Mouse (Mus musculus): Measurements from ENCODE around the gene Ripor3. TPM values are rescaled to one million over a fixed set of nuclear protein-coding genes. Genes with fewer than 3 reads are reported as not detected.

The Ripor3 gene
- polyA plus RNA-seq, 1 experiment from 2014 or later = 3.8 TPM

- DNase-seq (ENCODE audit: low spot score) = peak; percentile 63
- H3K4me3 ChIP-seq (ENCODE audit: low read depth, low read length) = no peak overlapping the region
- no peak for ATAC-seq (replicated peaks; ENCODE audit: low FRiP score, low TSS enrichment, low read depth)
Measured at GRCm38 (mm10) chr2:167989310-167989709, 21.1 kb downstream of the Ripor3 start.

GRCm38 (mm10) chr2:167987640-167988039 lies 22.8 kb downstream of the Ripor3 start:
- Histone ChIP-seq H3K9me3 (ENCODE audit: control insufficient read depth, low read length) (no peaks in the 10 kb centered on the region), H3K27ac (ENCODE audit: low read depth) (no peak overlapping the region), H3K4me1 (replicated peaks; ENCODE audit: control insufficient read depth, insufficient read depth, low read length) (peaks cover 37% of the 10 kb centered on the region), H3K4me2 (ENCODE audit: low read length) (no peak overlapping the region), H3K9ac (ENCODE audit: low read length) (no peak overlapping the region), H3K27me3 (replicated peaks; ENCODE audit: control insufficient read depth, insufficient read depth, low read length) (no peaks in the 10 kb centered on the region), H3K4me3 (ENCODE audit: low read depth, low read length) (no peak overlapping the region), H3K36me3 (ENCODE audit: control insufficient read depth, insufficient read depth, low read length) (no peaks in the 10 kb centered on the region)
- ATAC-seq (replicated peaks; ENCODE audit: low FRiP score, low TSS enrichment, low read depth) = peak; percentile 41; the same call in 1 of the 2 replicates
- WGBS = 39% methylated on average over 12 of the region's 12 CpGs
- peak; percentile 64 for DNase-seq (ENCODE audit: low spot score)

More at GRCm38 (mm10) chr2:167989310-167989709, 21.1 kb downstream of the Ripor3 start:
- H3K27me3 ChIP-seq (replicated peaks; ENCODE audit: control insufficient read depth, insufficient read depth, low read length) = no peaks in the 10 kb centered on the region
- 61% methylated on average over 14 of the region's 14 CpGs for WGBS
- H3K9me3 ChIP-seq (ENCODE audit: control insufficient read depth, low read length) = no peaks in the 10 kb centered on the region
- H3K4me1 ChIP-seq (replicated peaks; ENCODE audit: control insufficient read depth, insufficient read depth, low read length) = peaks cover 37% of the 10 kb centered on the region
- H3K4me2 ChIP-seq (ENCODE audit: low read length) = no peak overlapping the region; the same call in 1 of the 2 replicates
- no peak overlapping the region for H3K27ac ChIP-seq (ENCODE audit: low read depth)
- H3K9ac ChIP-seq (ENCODE audit: low read length) = no peak overlapping the region
- no peaks in the 10 kb centered on the region for H3K36me3 ChIP-seq (ENCODE audit: control insufficient read depth, insufficient read depth, low read length)

- H3K4me2 ChIP-seq (ENCODE audit: low read length) = no peak overlapping the region
- no peaks in the 10 kb centered on the region for H3K9me3 ChIP-seq (ENCODE audit: control insufficient read depth, low read length)
- H3K4me1 ChIP-seq (replicated peaks; ENCODE audit: control insufficient read depth, insufficient read depth, low read length) = peaks cover 37% of the 10 kb centered on the region
- H3K27me3 ChIP-seq (replicated peaks; ENCODE audit: control insufficient read depth, insufficient read depth, low read length) = no peaks in the 10 kb centered on the region
- WGBS = 23% methylated on average over 7 of the region's 7 CpGs
- H3K27ac ChIP-seq (ENCODE audit: low read depth) = no peak overlapping the region
- DNase-seq (ENCODE audit: low spot score) (peak; percentile 76), ATAC-seq (replicated peaks; ENCODE audit: low FRiP score, low TSS enrichment, low read depth) (peak; percentile 47)
- H3K9ac ChIP-seq (ENCODE audit: low read length) = no peak overlapping the region
- no peak overlapping the region for H3K4me3 ChIP-seq (ENCODE audit: low read depth, low read length)
- H3K36me3 ChIP-seq (ENCODE audit: control insufficient read depth, insufficient read depth, low read length) = no peaks in the 10 kb centered on the region
Measured at GRCm38 (mm10) chr2:167986762-167987161, 23.7 kb downstream of the Ripor3 start.

- Histone ChIP-seq H3K36me3 (ENCODE audit: control insufficient read depth, insufficient read depth, low read length) (0 out of 2 replicates have a peak, but pooled peaks cover 6% of the 10 kb centered on the region), H3K27ac (ENCODE audit: low read depth) (no peak overlapping the region), H3K9ac (ENCODE audit: low read length) (no peak overlapping the region), H3K4me3 (ENCODE audit: low read depth, low read length) (no peak overlapping the region), H3K27me3 (replicated peaks; ENCODE audit: control insufficient read depth, insufficient read depth, low read length) (no peaks in the 10 kb centered on the region), H3K4me2 (ENCODE audit: low read length) (no peak overlapping the region), H3K4me1 (replicated peaks; ENCODE audit: control insufficient read depth, insufficient read depth, low read length) (peaks cover 37% of the 10 kb centered on the region), H3K9me3 (ENCODE audit: control insufficient read depth, low read length) (no peaks in the 10 kb centered on the region)
- WGBS = 35% methylated on average over 3 of the region's 3 CpGs
- DNase-seq (ENCODE audit: low spot score) = no peak
- no peak for ATAC-seq (replicated peaks; ENCODE audit: low FRiP score, low TSS enrichment, low read depth)
Measured at GRCm38 (mm10) chr2:167984946-167985345, 25.5 kb downstream of the Ripor3 start.

- WGBS = 79% methylated on average over 5 of the region's 5 CpGs
- Histone ChIP-seq H3K27me3 (replicated peaks; ENCODE audit: control insufficient read depth, insufficient read depth, low read length) (no peaks in the 10 kb centered on the region), H3K9me3 (ENCODE audit: control insufficient read depth, low read length) (no peaks in the 10 kb centered on the region), H3K4me1 (replicated peaks; ENCODE audit: control insufficient read depth, insufficient read depth, low read length) (peaks cover 31% of the 10 kb centered on the region), H3K36me3 (ENCODE audit: control insufficient read depth, insufficient read depth, low read length) (peaks cover 10% of the 10 kb centered on the region; the same call in 1 of the 2 replicates), H3K9ac (ENCODE audit: low read length) (no peak overlapping the region), H3K4me2 (ENCODE audit: low read length) (no peak overlapping the region), H3K27ac (ENCODE audit: low read depth) (no peak overlapping the region), H3K4me3 (ENCODE audit: low read depth, low read length) (no peak overlapping the region)
- ATAC-seq (replicated peaks; ENCODE audit: low FRiP score, low TSS enrichment, low read depth) = no peak
- no peak for DNase-seq (ENCODE audit: low spot score)
Measured at GRCm38 (mm10) chr2:167984371-167984770, 26.0 kb downstream of the Ripor3 start.

DNA sequence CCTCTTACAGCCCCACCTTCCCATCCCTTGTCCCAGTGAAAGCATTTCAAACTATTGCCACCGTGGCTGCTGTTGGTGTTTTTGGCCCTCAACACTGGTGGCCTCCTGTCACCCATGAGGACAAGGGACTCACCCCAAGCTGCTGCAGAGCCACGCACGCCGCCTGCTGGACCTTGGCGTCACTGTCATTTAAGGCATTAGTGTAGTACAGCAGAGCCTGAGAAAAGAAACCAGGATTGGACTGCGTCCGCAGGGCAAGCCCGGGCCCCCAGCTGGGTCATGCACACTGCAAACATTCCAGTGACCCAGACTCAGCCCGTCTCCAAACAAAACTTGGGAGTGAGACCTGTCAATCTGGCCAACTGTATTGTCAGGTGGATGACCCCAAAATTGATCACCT lies 27.8 kb downstream of the Ripor3 start:
- no peak overlapping the region for H3K27ac ChIP-seq (ENCODE audit: low read depth)
- H3K27me3 ChIP-seq (replicated peaks; ENCODE audit: control insufficient read depth, insufficient read depth, low read length) = no peaks in the 10 kb centered on the region
- no peak for DNase-seq (ENCODE audit: low spot score)
- ATAC-seq (replicated peaks; ENCODE audit: low FRiP score, low TSS enrichment, low read depth) = no peak
- H3K4me1 ChIP-seq (replicated peaks; ENCODE audit: control insufficient read depth, insufficient read depth, low read length) = peaks cover 14% of the 10 kb centered on the region
- no peaks in the 10 kb centered on the region for H3K9me3 ChIP-seq (ENCODE audit: control insufficient read depth, low read length)
- peaks cover 25% of the 10 kb centered on the region for H3K36me3 ChIP-seq (ENCODE audit: control insufficient read depth, insufficient read depth, low read length)
- H3K4me2 ChIP-seq (ENCODE audit: low read length) = no peak overlapping the region
- WGBS = 53% methylated on average over 9 of the region's 9 CpGs
- H3K9ac ChIP-seq (ENCODE audit: low read length) = no peak overlapping the region
- no peak overlapping the region for H3K4me3 ChIP-seq (ENCODE audit: low read depth, low read length)

DNA sequence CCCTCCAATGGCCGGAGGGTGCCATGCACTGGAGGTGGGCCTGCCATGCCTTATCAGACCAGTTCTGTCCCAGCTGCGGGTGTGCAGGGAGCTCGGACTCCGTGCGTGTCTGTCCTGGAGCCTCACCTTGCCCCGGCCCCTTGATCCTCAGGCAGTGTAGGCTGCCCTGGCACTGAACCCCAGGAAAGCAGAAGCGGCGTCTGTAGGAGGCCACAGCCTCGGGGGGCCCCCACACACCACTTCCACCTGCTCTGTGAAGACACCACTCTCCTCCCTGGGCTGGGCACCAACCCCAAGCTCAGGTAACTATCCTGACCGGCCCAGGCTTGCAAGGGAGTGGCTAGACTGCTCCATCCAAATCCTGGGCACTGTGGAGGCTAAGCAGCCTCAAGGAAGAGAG lies 30.0 kb downstream of the Ripor3 start:
- peaks cover 44% of the 10 kb centered on the region for H3K36me3 ChIP-seq (ENCODE audit: control insufficient read depth, insufficient read depth, low read length)
- no peaks in the 10 kb centered on the region for H3K9me3 ChIP-seq (ENCODE audit: control insufficient read depth, low read length)
- ATAC-seq (replicated peaks; ENCODE audit: low FRiP score, low TSS enrichment, low read depth) (no peak), DNase-seq (ENCODE audit: low spot score) (no peak)
- H3K9ac ChIP-seq (ENCODE audit: low read length) = no peak overlapping the region
- H3K4me2 ChIP-seq (ENCODE audit: low read length) = no peak overlapping the region
- H3K27ac ChIP-seq (ENCODE audit: low read depth) = no peak overlapping the region
- WGBS = 90% methylated on average over 10 of the region's 10 CpGs
- no peak overlapping the region for H3K4me3 ChIP-seq (ENCODE audit: low read depth, low read length)
- no peaks in the 10 kb centered on the region for H3K4me1 ChIP-seq (replicated peaks; ENCODE audit: control insufficient read depth, insufficient read depth, low read length)
- H3K27me3 ChIP-seq (replicated peaks; ENCODE audit: control insufficient read depth, insufficient read depth, low read length) = no peaks in the 10 kb centered on the region

DNA sequence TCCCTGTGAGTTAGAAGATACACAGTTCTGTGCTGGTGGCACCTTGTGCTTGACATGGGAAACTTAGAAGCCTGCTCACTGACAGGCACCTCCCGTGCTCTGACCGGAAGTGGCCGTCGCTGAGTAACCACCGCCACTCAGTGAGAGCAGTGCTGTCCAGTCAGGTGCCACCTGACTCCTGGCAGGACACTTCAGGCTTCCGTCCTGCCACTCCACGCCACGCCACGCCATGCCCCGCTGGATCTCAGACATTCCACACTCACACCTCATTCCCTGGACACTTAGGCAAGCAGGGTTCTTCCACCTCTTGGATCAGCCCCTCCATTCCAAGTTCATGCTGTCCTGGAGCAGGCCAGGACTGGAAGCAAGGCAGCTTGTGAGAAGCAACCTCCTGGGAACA lies 32.1 kb downstream of the Ripor3 start:
- no peaks in the 10 kb centered on the region for H3K27me3 ChIP-seq (replicated peaks; ENCODE audit: control insufficient read depth, insufficient read depth, low read length)
- H3K4me3 ChIP-seq (ENCODE audit: low read depth, low read length) = no peak overlapping the region
- H3K27ac ChIP-seq (ENCODE audit: low read depth) = no peak overlapping the region
- H3K4me2 ChIP-seq (ENCODE audit: low read length) = no peak overlapping the region
- no peaks in the 10 kb centered on the region for H3K9me3 ChIP-seq (ENCODE audit: control insufficient read depth, low read length)
- H3K36me3 ChIP-seq (ENCODE audit: control insufficient read depth, insufficient read depth, low read length) = peaks cover 66% of the 10 kb centered on the region
- DNase-seq (ENCODE audit: low spot score) (no peak), ATAC-seq (replicated peaks; ENCODE audit: low FRiP score, low TSS enrichment, low read depth) (no peak)
- no peak overlapping the region for H3K9ac ChIP-seq (ENCODE audit: low read length)
- H3K4me1 ChIP-seq (replicated peaks; ENCODE audit: control insufficient read depth, insufficient read depth, low read length) = no peaks in the 10 kb centered on the region
- WGBS = 90% methylated on average over 10 of the region's 10 CpGs

- H3K36me3 ChIP-seq (ENCODE audit: control insufficient read depth, insufficient read depth, low read length) = peaks cover 85% of the 10 kb centered on the region
- no peaks in the 10 kb centered on the region for H3K27me3 ChIP-seq (replicated peaks; ENCODE audit: control insufficient read depth, insufficient read depth, low read length)
- 90% methylated on average over 12 of the region's 12 CpGs for WGBS
Measured at GRCm38 (mm10) chr2:167975746-167976145, 34.7 kb downstream of the Ripor3 start.

More at GRCm38 (mm10) chr2:167975746-167976145, 34.7 kb downstream of the Ripor3 start:
- no peak overlapping the region for H3K4me2 ChIP-seq (ENCODE audit: low read length)
- H3K27ac ChIP-seq (ENCODE audit: low read depth) = no peak overlapping the region
- DNase-seq (ENCODE audit: low spot score) (no peak), ATAC-seq (replicated peaks; ENCODE audit: low FRiP score, low TSS enrichment, low read depth) (no peak)
- no peaks in the 10 kb centered on the region for H3K4me1 ChIP-seq (replicated peaks; ENCODE audit: control insufficient read depth, insufficient read depth, low read length)
- H3K9ac ChIP-seq (ENCODE audit: low read length) = no peak overlapping the region
- H3K9me3 ChIP-seq (ENCODE audit: control insufficient read depth, low read length) = no peaks in the 10 kb centered on the region
- H3K4me3 ChIP-seq (ENCODE audit: low read depth, low read length) = no peak overlapping the region

All from intestine, embryonic 14.5 days (tissue).